Mouse (Mus musculus) limb, embryonic 14.5 days (tissue): ENCODE data around the gene Gjd3. TPM values are rescaled to one million over a fixed set of nuclear protein-coding genes. Genes with fewer than 3 reads are reported as not detected.
A peak's percentile ranks its signal among the peaks of the same experiment; 100 is the strongest.

Source experiments
- ATAC-seq: fragments of 200-750 bp; cut with Nextera tagmentation; 2 replicates; pipeline ENCODE4 v1.8.0; 2017; ENCODE audit warnings: low read depth, moderate number of reproducible peaks, moderate TSS enrichment; ENCODE audit not compliant: low FRiP score
- DNase-seq: peaks from one replicate; pipeline ENCODE4 v3.0.0-alpha.2; 2015; ENCODE audit warnings: low spot score
- H3K27ac ChIP-seq: fragments of 300-500 bp; sonication (generic); replicated peaks from 2 replicates; pipeline ENCODE4 v1.5.1; 2014; ENCODE audit warnings: low read depth, mild to moderate bottlenecking, low read length, moderate library complexity, mixed read lengths
- H3K27me3 ChIP-seq: fragments of 300-500 bp; sonication (generic); 2 replicates; pipeline ENCODE4 v1.6.1; 2014; ENCODE audit warnings: low read length, mixed read lengths; ENCODE audit not compliant: control insufficient read depth, insufficient read depth
- H3K36me3 ChIP-seq: fragments of 300-500 bp; sonication (generic); 2 replicates; pipeline ENCODE4 v1.6.1; 2014; ENCODE audit warnings: mild to moderate bottlenecking, low read length, moderate library complexity, mixed read lengths; ENCODE audit not compliant: control insufficient read depth, insufficient read depth
- H3K4me1 ChIP-seq: fragments of 300-500 bp; sonication (generic); 2 replicates; pipeline ENCODE4 v1.6.1; 2014; ENCODE audit warnings: antibody characterized with exemption, low read length, mixed read lengths; ENCODE audit not compliant: control insufficient read depth, insufficient read depth
- H3K4me2 ChIP-seq: fragments of 300-500 bp; sonication (generic); replicated peaks from 2 replicates; pipeline ENCODE4 v1.6.1; 2014; ENCODE audit warnings: low read depth, mild to moderate bottlenecking, low read length, moderate library complexity; ENCODE audit not compliant: severe bottlenecking
- H3K4me3 ChIP-seq: fragments of 300-500 bp; sonication (generic); replicated peaks from 2 replicates; pipeline ENCODE4 v1.5.1; 2014; ENCODE audit warnings: low read length
- H3K9ac ChIP-seq: fragments of 300-500 bp; sonication (generic); 2 replicates; pipeline ENCODE4 v1.6.1; 2014; ENCODE audit warnings: mild to moderate bottlenecking, low read depth, low read length, moderate library complexity; ENCODE audit not compliant: severe bottlenecking
- H3K9me3 ChIP-seq: fragments of 300-500 bp; sonication (generic); 2 replicates; pipeline ENCODE4 v1.6.1; 2016; ENCODE audit warnings: low read length; ENCODE audit not compliant: control insufficient read depth
- POLR2A ChIP-seq: fragments of 200-500 bp; IDR thresholded peaks from 2 replicates; pipeline ENCODE4 v1.8.0; 2012; ENCODE audit warnings: inconsistent platforms, mild to moderate bottlenecking, moderate library complexity, borderline replicate concordance; ENCODE audit not compliant: insufficient read depth, insufficient read length; ENCODE audit errors: extremely low read depth
- WGBS: fragments of 180-500 bp; shearing (Covaris S2); extraction: QIAGEN DNeasy Blood & Tissue Kit; methylation state at CpG from one replicate; pipeline ENCODE4 v1.1.7; 2014; 5-methylcytosine and 5-hydroxymethylcytosine counted together
- polyA plus RNA-seq, 2 experiments: library from polyadenylated mRNA; depleted of rRNA in 1 of 2; stranded (reverse) in 1 of 2; unstranded in 1 of 2; fragments of >200 nt; fragmentation: Nextera tagmentation in 1 of 2; extraction: Ambion mirVana in 1 of 2; gene quantifications; 2 replicates each; pipeline versions ENCODE4 v1.2.1 to v1.2.3; 2012 to 2014

The Gjd3 gene
- polyA plus RNA-seq, 2 experiments: 0.45 to 1.3 TPM

DNA sequence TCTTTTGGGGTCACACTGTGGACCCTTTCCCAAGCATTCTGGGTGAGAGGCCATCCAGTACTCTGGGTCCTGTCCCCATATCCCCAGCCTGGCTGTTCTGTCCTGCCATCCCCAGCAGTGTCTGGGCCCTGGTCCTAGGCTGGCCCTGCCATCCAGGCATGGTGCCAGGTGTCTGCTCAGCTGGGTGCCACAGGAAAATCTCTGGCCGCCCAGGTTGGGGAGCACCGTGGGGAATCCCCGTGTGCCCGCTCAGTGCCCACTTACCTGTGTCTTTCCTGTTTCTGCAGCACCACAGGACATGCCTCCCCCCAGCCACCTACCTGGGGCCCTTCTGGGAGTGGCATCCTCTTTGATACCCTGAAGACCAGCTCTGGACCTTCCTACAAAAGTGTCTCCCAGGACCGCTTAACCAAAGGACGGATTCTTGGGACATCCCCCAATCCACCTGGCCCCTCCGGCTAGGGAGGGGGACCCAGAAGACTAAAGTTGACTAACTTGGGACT, 32.8 kb downstream of the Gjd3 start:
- Histone ChIP-seq H3K4me1 (peaks cover 62% of the 10 kb centered on the region), H3K9me3 (no peaks in the 10 kb centered on the region), H3K27ac (no peak overlapping the region), H3K4me2 (no peak overlapping the region), H3K27me3 (no peaks in the 10 kb centered on the region), H3K4me3 (no peak overlapping the region), H3K36me3 (peaks cover 55% of the 10 kb centered on the region), H3K9ac (no peak overlapping the region)
- 84% methylated on average over 7 of the region's 7 CpGs for WGBS
- ATAC-seq: no peak
- TF ChIP-seq POLR2A: no peak
- no peak for DNase-seq

DNA sequence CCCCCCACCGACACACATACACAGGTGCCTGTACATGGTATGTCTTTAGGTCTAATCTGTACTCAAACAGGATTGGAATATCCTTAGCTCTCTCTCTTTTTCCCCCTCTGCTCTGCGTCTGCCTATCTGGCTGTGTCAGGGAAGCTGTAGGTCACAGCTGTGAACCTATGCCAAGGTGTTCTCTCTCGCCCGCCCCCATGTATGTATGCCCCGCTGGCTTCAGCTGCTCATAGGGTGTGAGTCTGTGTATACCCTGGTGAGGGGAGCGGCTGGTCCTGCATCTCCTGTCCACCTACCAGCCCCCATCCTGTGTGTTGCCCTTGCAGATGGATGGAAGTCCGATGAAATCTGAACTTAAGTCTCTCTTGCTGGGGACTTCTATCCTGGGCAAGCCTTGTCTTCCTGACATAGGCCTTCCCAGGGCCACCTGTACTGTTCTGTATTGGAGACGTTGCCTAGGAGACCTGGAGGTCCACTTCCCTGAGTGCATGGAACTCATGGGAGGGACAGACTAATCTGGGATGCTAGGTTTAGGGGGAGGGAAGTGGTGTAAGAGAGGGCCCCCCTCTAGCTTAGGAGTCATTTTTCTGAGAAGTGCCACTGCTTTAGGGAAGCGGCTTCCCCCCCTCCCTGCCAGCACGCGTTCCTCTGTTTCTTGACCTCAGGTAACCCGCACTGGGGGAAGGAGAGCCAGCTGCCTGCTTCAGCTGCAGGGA, 33.4 kb downstream of the Gjd3 start:
- WGBS: 68% methylated on average over 11 of the region's 12 CpGs
- Histone ChIP-seq H3K4me2 (no peak overlapping the region), H3K36me3 (peaks cover 55% of the 10 kb centered on the region), H3K4me1 (peaks cover 62% of the 10 kb centered on the region), H3K27me3 (no peaks in the 10 kb centered on the region), H3K9me3 (no peaks in the 10 kb centered on the region), H3K4me3 (no peak overlapping the region), H3K9ac (no peak overlapping the region), H3K27ac (no peak overlapping the region)
- ATAC-seq (no peak), DNase-seq (no peak)
- TF ChIP-seq POLR2A: no peak

DNA sequence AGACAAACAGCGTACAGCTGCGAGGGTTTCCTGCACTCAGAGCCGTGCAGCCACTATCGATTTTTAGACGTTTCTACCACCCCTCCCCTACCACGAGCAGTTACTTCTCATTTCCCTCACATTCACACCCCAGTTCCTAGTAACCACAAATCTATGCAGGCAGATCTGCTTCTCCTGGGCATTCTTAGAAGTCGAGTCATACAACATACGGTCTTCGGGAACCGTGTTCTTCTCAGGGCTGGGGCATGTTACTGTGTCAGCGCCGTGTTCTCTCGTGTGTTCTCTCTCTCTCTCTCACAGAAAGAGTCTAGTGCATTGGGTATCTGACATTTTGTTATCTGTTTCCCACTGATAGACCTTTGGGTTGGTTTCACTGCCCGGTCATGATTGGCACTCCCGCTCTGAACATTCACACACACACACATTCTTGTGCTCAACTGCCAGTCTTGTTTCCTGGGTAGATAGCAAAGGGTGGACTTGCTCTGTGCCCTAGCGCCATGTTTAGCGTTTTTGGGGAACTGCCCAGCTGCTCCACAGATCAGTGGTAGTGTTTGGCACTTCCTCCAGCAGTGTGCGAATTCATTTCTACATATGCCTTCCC, 34.7 kb downstream of the Gjd3 start:
- 74% methylated on average over 18 of the region's 18 CpGs for WGBS

DNA sequence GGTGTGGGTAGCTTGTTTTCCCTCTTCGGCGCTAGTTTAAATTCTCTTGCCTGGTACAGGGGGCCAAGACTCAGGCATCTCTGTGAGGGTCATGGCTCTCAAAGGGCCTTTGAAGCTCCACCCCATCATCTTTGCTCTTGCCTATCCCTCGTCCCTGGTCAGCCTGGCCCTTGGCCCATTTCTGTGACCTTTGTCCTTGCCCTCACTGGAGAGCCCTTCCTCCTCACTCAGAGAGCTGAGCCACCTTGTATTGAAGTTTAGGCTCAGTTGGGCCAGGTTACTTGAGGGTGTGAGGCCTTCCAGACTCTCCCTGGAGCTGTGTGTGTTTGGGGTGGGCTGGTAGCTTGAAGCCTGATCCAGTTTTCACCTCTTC, 37.2 kb downstream of the Gjd3 start:
- 50% methylated on average over 2 of the region's 3 CpGs for WGBS
- Histone ChIP-seq H3K4me1 (peaks cover 77% of the 10 kb centered on the region), H3K36me3 (peaks cover 34% of the 10 kb centered on the region), H3K27ac (no peak overlapping the region), H3K4me3 (no peak overlapping the region), H3K9me3 (no peaks in the 10 kb centered on the region), H3K4me2 (0 out of 2 replicates have a peak overlapping the region, but pooled peaks have one; percentile 6), H3K9ac (no peak overlapping the region), H3K27me3 (no peaks in the 10 kb centered on the region)
- no peak for TF ChIP-seq POLR2A
- DNase-seq (no peak), ATAC-seq (no peak)

More for the DNA sequence above, 34.7 kb downstream of the Gjd3 start:
- no peak overlapping the region for H3K27ac ChIP-seq
- no peak overlapping the region for H3K4me2 ChIP-seq
- no peak for DNase-seq
- ATAC-seq: no peak
- H3K36me3 ChIP-seq: peaks cover 55% of the 10 kb centered on the region
- no peak overlapping the region for H3K9ac ChIP-seq
- H3K4me1 ChIP-seq: peaks cover 63% of the 10 kb centered on the region
- no peaks in the 10 kb centered on the region for H3K9me3 ChIP-seq
- H3K27me3 ChIP-seq: no peaks in the 10 kb centered on the region
- TF ChIP-seq POLR2A: no peak
- no peak overlapping the region for H3K4me3 ChIP-seq

DNA sequence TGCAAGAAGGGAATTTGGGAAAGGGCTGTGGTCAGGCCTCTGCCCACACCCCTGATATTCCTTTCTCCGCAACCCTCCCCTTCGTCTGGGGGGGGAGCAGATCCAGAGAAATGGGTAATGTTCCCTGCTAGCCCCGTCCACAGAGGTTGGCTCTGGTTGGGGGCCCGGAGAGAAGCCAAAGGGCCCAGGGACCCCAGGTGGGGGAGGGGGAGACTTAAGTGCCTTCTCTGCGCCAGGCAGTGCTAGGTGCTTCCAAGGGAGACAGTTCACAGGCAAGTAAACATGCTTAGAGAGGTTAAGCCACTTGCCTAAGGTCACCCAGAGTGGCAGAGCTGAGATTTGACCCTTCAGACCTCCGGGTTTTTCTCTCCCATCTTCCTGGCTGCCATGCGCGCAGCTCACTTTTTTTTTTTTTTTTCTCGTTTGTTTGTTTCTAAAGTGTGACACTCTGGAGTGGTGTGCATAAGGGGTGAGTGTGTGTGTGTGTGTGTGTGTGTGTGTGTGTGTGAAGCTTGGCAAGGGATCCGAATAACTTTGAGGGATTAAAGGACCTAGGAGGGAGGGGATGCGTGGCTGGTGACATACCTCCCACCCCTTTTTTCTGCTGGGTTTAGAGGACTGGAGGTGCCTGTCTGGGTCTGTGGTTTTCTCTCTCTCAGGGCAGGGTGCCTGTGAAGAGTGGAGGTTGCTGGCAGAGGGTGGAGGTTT, 37.8 kb downstream of the Gjd3 start:
- Histone ChIP-seq H3K4me3 (peak overlapping the region; percentile 7; the same call in 1 of the 2 replicates), H3K27me3 (no peaks in the 10 kb centered on the region), H3K4me2 (peak overlapping the region; percentile 90; the same call in 1 of the 2 replicates), H3K9me3 (no peaks in the 10 kb centered on the region), H3K9ac (0 out of 2 replicates have a peak overlapping the region, but pooled peaks have one; percentile 38), H3K36me3 (peaks cover 29% of the 10 kb centered on the region), H3K4me1 (peaks cover 79% of the 10 kb centered on the region), H3K27ac (0 out of 2 replicates have a peak overlapping the region, but pooled peaks have one; percentile 16)
- no peak for TF ChIP-seq POLR2A
- ATAC-seq (no peak), DNase-seq (no peak)
- 37% methylated on average over 11 of the region's 11 CpGs for WGBS
